Mouse (Mus musculus) Patski (cell line): Measurements from ENCODE around the gene Mark2. TPM values are rescaled to one million over a fixed set of nuclear protein-coding genes. Genes with fewer than 3 reads are reported as not detected.

Experiments
- ATAC-seq: fragments of 100-300 bp; one replicate; pipeline ENCODE4 v1.8.0; 2021
- CTCF ChIA-PET: fragments of 350-600 bp; sonication (Branson Sonifier 250); formaldehyde crosslinking; loops from one replicate; lab custom pipeline; 2022; ENCODE audit warnings: inconsistent platforms; lab: Charles Lee
- POLR2A ChIA-PET: fragments of 350-600 bp; sonication (Branson Sonifier 250); formaldehyde crosslinking; loops from one replicate; lab custom pipeline; 2022; ENCODE audit warnings: antibody characterized with exemption, inconsistent platforms; lab: Charles Lee
- DNase-seq: peaks from one replicate; pipeline ENCODE4 v3.0.0-alpha.2; 2011; ENCODE audit warnings: low read depth, low spot score
- H3K27me3 ChIP-seq: fragments of 371-371 bp; one replicate; pipeline ENCODE4 v1.5.1; 2021
- CTCF ChIP-seq: fragments of 100-300 bp; IDR thresholded peaks from one replicate; pipeline ENCODE4 v1.5.1; 2021
- in situ Hi-C: fragments of 300-500 bp; cut with MboI; formaldehyde crosslinking; loops from 3 replicates; pipeline ENCODE4 v1.11.1; 2018; ENCODE audit warnings: low pct_unique_long_range_greater_than_20kb, mixed read lengths
- polyA plus RNA-seq: library from polyadenylated mRNA; unstranded; gene quantifications from one replicate; pipeline ENCODE4 v1.2.3, GENCODE M21; 2021

Gene Mark2
- polyA plus RNA-seq, 1 experiment from 2014 or later: 76.9 TPM

GRCm38 (mm10) chr19:7286563-7287315 lies 54.9 kb downstream of the Mark2 start:
- DNase-seq (no peak), ATAC-seq (no peak)
- no peak for TF ChIP-seq CTCF
- in situ Hi-C loops: loop anchor here (5.0 kb wide), 1 partner anchor 51 kb away; no protein-coding TSS in a partner anchor
- no peaks in the 10 kb centered on the region for H3K27me3 ChIP-seq
- CTCF ChIA-PET: interaction anchor here (0.7 to 1.1 kb wide), 2 partner anchors 13 to 18 kb away, joined by 3 to 4 read pairs; no protein-coding TSS in a partner anchor
- POLR2A ChIA-PET: no interaction called here

- POLR2A ChIA-PET: interaction anchor here (1.0 kb wide), 1 partner anchor 12 kb away, joined by 3 read pairs; no protein-coding TSS in a partner anchor
- in situ Hi-C loops: no loop called here
- ATAC-seq (peak; percentile 3), DNase-seq (no peak)
- TF ChIP-seq CTCF: no peak
- CTCF ChIA-PET: interaction anchor here (0.8 to 2.4 kb wide), 7 partner anchors 11 to 64 kb away, joined by 3 to 8 read pairs (median 4); no protein-coding TSS in a partner anchor
- no peaks in the 10 kb centered on the region for H3K27me3 ChIP-seq
These were observed 60.9 kb downstream of the Mark2 start for GRCm38 (mm10) chr19:7280557-7281330.

- no peaks in the 10 kb centered on the region for H3K27me3 ChIP-seq
- TF ChIP-seq CTCF: no peak
- DNase-seq (no peak), ATAC-seq (no peak)
- CTCF ChIA-PET: interaction anchor here (0.7 to 2.4 kb wide), 9 partner anchors 9 to 126 kb away, joined by 3 to 8 read pairs (median 4); no protein-coding TSS in a partner anchor
- in situ Hi-C loops: no loop called here
- POLR2A ChIA-PET: no interaction called here
These were observed 62.5 kb downstream of the Mark2 start for GRCm38 (mm10) chr19:7279114-7279513.

GRCm38 (mm10) chr19:7278200-7278906 lies 63.3 kb downstream of the Mark2 start:
- ChIA-PET POLR2A (no interaction called here), CTCF (interaction anchor here (0.7 to 1.8 kb wide), 7 partner anchors 8 to 127 kb away, joined by 3 to 5 read pairs (median 4); no protein-coding TSS in a partner anchor)
- H3K27me3 ChIP-seq: no peaks in the 10 kb centered on the region
- ATAC-seq (no peak), DNase-seq (no peak)
- in situ Hi-C loops: no loop called here
- no peak for TF ChIP-seq CTCF

GRCm38 (mm10) chr19:7276796-7277195 lies 64.9 kb downstream of the Mark2 start:
- in situ Hi-C loops: no loop called here
- ATAC-seq: no peak
- no peaks in the 10 kb centered on the region for H3K27me3 ChIP-seq
- no peak for TF ChIP-seq CTCF
- ChIA-PET POLR2A (interaction anchor here (1.0 kb wide), 1 partner anchor 8 kb away, joined by 3 read pairs; no protein-coding TSS in a partner anchor), CTCF (interaction anchor here (1.1 kb wide), 1 partner anchor 32 kb away, joined by 3 read pairs; no protein-coding TSS in a partner anchor)
- no peak for DNase-seq

- ChIA-PET CTCF (no interaction called here), POLR2A (no interaction called here)
- ATAC-seq (no peak), DNase-seq (no peak)
- no peaks in the 10 kb centered on the region for H3K27me3 ChIP-seq
- TF ChIP-seq CTCF: no peak
- in situ Hi-C loops: no loop called here
These were observed 65.5 kb downstream of the Mark2 start for GRCm38 (mm10) chr19:7276053-7276659.

GRCm38 (mm10) chr19:7275131-7275789 lies 66.4 kb downstream of the Mark2 start:
- ChIA-PET CTCF (interaction anchor here (1.7 kb wide), 1 partner anchor 8 kb away, joined by 5 read pairs; no protein-coding TSS in a partner anchor), POLR2A (no interaction called here)
- ATAC-seq: no peak
- TF ChIP-seq CTCF: no peak
- no peak for DNase-seq
- H3K27me3 ChIP-seq: no peaks in the 10 kb centered on the region
- in situ Hi-C loops: no loop called here

GRCm38 (mm10) chr19:7274326-7274990 lies 67.2 kb downstream of the Mark2 start:
- POLR2A ChIA-PET: interaction anchor here (0.8 to 1.1 kb wide), 3 partner anchors 33 to 64 kb away, joined by 3 to 5 read pairs (median 3); no protein-coding TSS in a partner anchor
- CTCF ChIA-PET: interaction anchor here (0.8 to 1.7 kb wide), 5 partner anchors 9 to 71 kb away, joined by 3 to 7 read pairs (median 3); partner anchors contain the start of gene Mark2
- ATAC-seq: no peak
- DNase-seq: no peak
- H3K27me3 ChIP-seq: no peaks in the 10 kb centered on the region
- in situ Hi-C loops: no loop called here
- TF ChIP-seq CTCF: no peak
